Mouse (Mus musculus) gonadal fat pad, adult 2 months (tissue): ENCODE measurements around the gene Gm40193. TPM values are rescaled to one million over a fixed set of nuclear protein-coding genes. Genes with fewer than 3 reads are reported as not detected.

Experiments
- DNase-seq: peaks from one replicate; pipeline ENCODE4 v3.0.0-alpha.2; 2012; ENCODE audit warnings: low read depth
- polyA plus RNA-seq: library from polyadenylated mRNA; depleted of rRNA; stranded (reverse); fragments of >200 nt; gene quantifications from 2 replicates; pipeline ENCODE4 v1.2.3, GENCODE M21; 2012; rRNA removed

The Gm40193 gene
- polyA plus RNA-seq, 1 experiment: not detected

DNA sequence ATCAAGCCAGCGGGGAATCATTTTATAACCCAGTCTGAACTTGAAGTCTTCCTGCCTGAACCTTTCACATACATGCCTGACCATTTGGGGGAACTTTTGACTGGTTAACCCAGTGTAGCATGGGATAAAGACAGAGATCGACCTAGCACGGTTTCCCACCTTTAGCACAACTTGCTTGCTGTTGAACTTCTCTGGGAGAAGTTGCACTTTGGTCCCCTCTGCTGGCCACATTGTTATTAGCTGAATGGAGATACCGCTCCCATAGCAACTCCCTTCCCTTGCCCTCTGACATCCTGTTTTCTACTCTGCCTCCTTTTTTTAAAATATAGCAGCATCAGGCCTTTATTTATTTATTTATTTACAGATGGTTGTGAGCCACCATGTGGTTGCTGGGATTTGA is 26.4 kb downstream of the Gm40193 start:
- no peak for DNase-seq

GRCm38 (mm10) chr11:70504970-70505369 is 27.8 kb downstream of the Gm40193 start, which contains the start of gene Tm4sf5:
TSS of gene Tm4sf5 (plus strand) at chr11:70505244.
- DNase-seq: no peak

- DNase-seq: no peak
These were observed 30.7 kb downstream of the Gm40193 start for GRCm38 (mm10) chr11:70502018-70502417.

DNA sequence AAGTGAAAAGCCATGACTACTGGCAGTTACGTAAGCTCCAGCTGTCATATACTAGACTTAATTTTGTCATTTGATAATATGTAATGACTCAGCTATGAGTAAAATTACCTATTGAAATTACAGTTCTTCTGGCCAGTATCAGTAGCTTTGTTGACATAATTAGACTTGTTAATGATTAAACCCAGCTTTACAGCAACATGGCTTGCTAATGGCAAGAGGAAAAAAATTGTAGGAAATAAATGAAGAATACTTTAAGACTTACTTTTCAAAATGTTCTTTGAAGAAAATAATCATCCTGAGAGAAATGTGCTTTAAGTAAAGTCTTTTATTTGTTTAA is 32.3 kb downstream of the Gm40193 start:
- no peak for DNase-seq

DNA sequence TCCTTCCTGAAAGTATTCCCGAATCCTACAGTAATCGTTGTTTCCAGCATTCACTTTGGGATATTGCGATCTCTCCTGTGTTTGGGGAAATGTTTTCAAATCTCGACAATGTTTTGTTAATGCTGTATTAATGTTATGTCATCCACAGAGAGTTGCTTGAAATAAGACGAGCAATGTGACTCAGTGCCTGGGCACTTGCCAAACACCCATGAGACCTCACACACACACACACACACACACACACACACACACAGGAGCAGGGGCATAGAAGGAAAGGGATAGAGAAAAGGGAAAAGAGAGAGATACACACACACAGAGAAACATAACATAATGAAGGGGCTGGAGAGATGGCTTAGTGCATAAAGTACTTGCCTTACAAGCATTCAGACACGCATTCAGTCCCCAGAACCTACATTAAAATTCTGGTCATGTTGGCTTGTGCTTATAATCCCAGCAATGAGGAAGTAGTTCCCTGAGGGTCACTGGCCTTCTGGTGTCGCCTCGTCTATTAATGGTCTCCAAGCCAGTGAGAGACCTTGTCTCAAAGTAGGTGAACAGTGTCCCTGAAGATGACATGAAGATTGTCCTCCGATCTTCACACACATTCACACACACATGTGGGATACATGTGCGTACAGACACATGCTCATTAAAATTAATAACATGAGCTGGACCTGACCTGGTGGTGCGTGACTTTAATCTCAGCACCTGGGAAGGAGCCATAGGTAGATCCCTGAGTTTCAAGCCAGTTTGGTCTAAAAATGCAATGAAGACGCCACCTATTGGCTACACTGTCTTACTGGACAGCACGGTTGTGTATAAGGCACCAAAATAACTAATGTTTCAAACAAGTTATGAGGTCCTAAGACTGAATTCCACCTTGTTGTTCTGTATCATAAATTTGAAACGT is 32.9 kb downstream of the Gm40193 start:
- DNase-seq: no peak

- DNase-seq: no peak
These were observed 43.1 kb downstream of the Gm40193 start for GRCm38 (mm10) chr11:70489684-70490083.

DNA sequence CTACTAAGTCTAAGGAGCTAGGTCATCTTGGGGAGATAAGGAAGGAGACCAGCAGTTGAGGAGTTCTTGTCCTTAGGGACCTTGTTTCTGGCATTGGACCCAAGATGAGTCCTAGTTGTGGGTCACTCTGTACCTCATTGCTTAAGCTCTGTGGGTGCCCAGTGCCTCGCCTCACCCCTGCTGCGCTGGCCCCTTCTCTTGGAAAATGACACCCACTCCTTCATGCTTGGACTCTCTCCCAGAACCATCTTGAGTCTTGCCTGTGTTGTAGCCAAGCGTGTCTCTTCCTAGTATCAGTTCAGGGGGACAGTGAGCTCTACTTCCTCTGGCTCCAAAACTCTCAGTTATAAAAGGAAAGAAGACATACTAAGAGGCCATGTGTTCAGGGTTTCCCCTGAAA is 43.6 kb downstream of the Gm40193 start:
- no peak for DNase-seq

GRCm38 (mm10) chr11:70487816-70488215 is 44.9 kb downstream of the Gm40193 start:
- no peak for DNase-seq

DNA sequence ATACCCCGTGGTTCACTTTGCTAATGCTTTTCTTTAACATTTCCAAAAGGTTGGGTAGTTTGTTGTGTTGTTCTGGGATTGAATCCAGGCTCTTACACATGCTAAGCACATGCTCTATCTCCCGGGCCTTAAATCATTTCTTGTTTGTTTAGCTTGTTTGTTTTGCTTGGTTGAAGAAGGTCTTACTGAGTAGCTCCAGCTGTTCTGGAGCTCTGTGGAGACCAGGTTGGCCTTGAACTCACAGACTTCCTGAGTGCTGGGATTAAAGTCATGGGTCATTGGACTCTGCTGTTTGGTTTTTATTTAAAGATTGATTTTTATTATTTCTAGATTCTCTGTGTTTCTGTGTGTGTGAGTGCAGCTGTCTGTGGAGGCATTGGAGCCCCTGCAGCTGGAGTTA is 47.2 kb downstream of the Gm40193 start:
- no peak for DNase-seq

Other genes with a start within 250 kb of the Gm40193 start
- 2.2 and 3.1 TPM in 2 replicates for gene Alox12e, start 210.3 kb downstream of the Gm40193 start, polyA plus RNA-seq
- gene Alox15, start 180.9 kb downstream of the Gm40193 start, polyA plus RNA-seq: 5.8 and 6.8 TPM in 2 replicates
- gene Pelp1, start 122.9 kb downstream of the Gm40193 start, polyA plus RNA-seq: 15.2 and 16.4 TPM in 2 replicates
- gene Arrb2, start 100.3 kb downstream of the Gm40193 start, polyA plus RNA-seq: 58.5 and 60.4 TPM in 2 replicates
- gene Med11, start 81.0 kb downstream of the Gm40193 start, polyA plus RNA-seq: 19.4 and 21.9 TPM in 2 replicates
- gene Zmynd15, start 73.5 kb downstream of the Gm40193 start, polyA plus RNA-seq: 3.3 and 4.8 TPM in 2 replicates
- gene Cxcl16, start 73.0 kb downstream of the Gm40193 start, polyA plus RNA-seq: 15.4 and 16.9 TPM in 2 replicates
- 0.84 and 1.7 TPM in 2 replicates for gene Tm4sf5, start 27.7 kb downstream of the Gm40193 start, polyA plus RNA-seq
- 0.29 TPM in 1 of 2 replicates, not detected in the other for gene Vmo1, start 18.3 kb downstream of the Gm40193 start, polyA plus RNA-seq
- gene Gltpd2, start 13.7 kb downstream of the Gm40193 start, polyA plus RNA-seq: 0.36 TPM in 1 of 2 replicates, not detected in the other
- gene Psmb6, start 7.6 kb downstream of the Gm40193 start, polyA plus RNA-seq: 382 and 410 TPM in 2 replicates
- gene Pld2, start 7.1 kb upstream of the Gm40193 start, polyA plus RNA-seq: 27.0 and 28.1 TPM in 2 replicates
- 78.8 and 86.9 TPM in 2 replicates for gene Mink1, start 29.9 kb upstream of the Gm40193 start, polyA plus RNA-seq
- 5.1 and 7.1 TPM in 2 replicates for gene 4930544D05Rik, start 82.9 kb upstream of the Gm40193 start, polyA plus RNA-seq
- 0.28 and 0.57 TPM in 2 replicates for gene Chrne, start 86.3 kb upstream of the Gm40193 start, polyA plus RNA-seq
- gene Gp1ba, start 106.2 kb upstream of the Gm40193 start, polyA plus RNA-seq: 0.08 and 0.29 TPM in 2 replicates
- gene Rnf167, start 114.3 kb upstream of the Gm40193 start, polyA plus RNA-seq: 93.2 and 93.4 TPM in 2 replicates
- gene Slc25a11, start 114.5 kb upstream of the Gm40193 start, polyA plus RNA-seq: 164 and 171 TPM in 2 replicates
- 614 and 704 TPM in 2 replicates for gene Pfn1, start 121.7 kb upstream of the Gm40193 start, polyA plus RNA-seq
- gene Eno3, start 124.3 kb upstream of the Gm40193 start, polyA plus RNA-seq: 21.6 and 21.9 TPM in 2 replicates
- 45.7 and 61.0 TPM in 2 replicates for gene Spag7, start 136.5 kb upstream of the Gm40193 start, polyA plus RNA-seq
- gene Camta2, start 155.2 kb upstream of the Gm40193 start, polyA plus RNA-seq: 17.7 and 29.9 TPM in 2 replicates
- gene Inca1, start 167.2 kb upstream of the Gm40193 start, polyA plus RNA-seq: 11.9 and 12.4 TPM in 2 replicates
- gene Kif1c, start 167.6 kb upstream of the Gm40193 start, polyA plus RNA-seq: 98.2 and 102 TPM in 2 replicates
- gene Zfp3, start 231.3 kb upstream of the Gm40193 start, polyA plus RNA-seq: 2.9 and 3.7 TPM in 2 replicates